Mouse (Mus musculus): ENCODE results near the gene Mrpl24. TPM values are rescaled to one million over a fixed set of nuclear protein-coding genes. Genes with fewer than 3 reads are reported as not detected.
A peak's percentile ranks its signal among the peaks of the same experiment; 100 is the strongest.

Mrpl24 gene
- polyA plus RNA-seq, 2 experiments: 37.9 to 50.1 TPM

- 24% methylated on average over 12 of the region's 12 CpGs for WGBS (ENCODE audit: insufficient replicate concordance)
- H3K27me3 ChIP-seq (ENCODE audit: control insufficient read depth, insufficient read depth, low read length): peaks cover 56% of the 10 kb centered on the region
Measured at GRCm38 (mm10) chr3:87945781-87946540, 26.7 kb downstream of the Mrpl24 start.

GRCm38 (mm10) chr3:87946541-87946860 is 27.2 kb downstream of the Mrpl24 start:
- no peak overlapping the region for H3K4me2 ChIP-seq (ENCODE audit: low read depth)
- H3K27me3 ChIP-seq (ENCODE audit: control insufficient read depth, insufficient read depth, low read length): peaks cover 61% of the 10 kb centered on the region
- WGBS (ENCODE audit: insufficient replicate concordance): 12% methylated on average over 1 of the region's 1 CpGs

More at GRCm38 (mm10) chr3:87945781-87946540, 26.7 kb downstream of the Mrpl24 start:
- Histone ChIP-seq H3K4me1 (replicated peaks; ENCODE audit: control insufficient read depth in 2 of 2, insufficient read depth in 2 of 2, low read length in 1 of 2) (no peaks in the 10 kb centered on the region), H3K4me2 (ENCODE audit: low read depth) (no peak overlapping the region), H3K27ac (no peak overlapping the region), H3K4me3 (ENCODE audit: insufficient read depth in 1 of 2, low read depth in 2 of 2, low read length in 2 of 2) (no peak overlapping the region), H3K9me3 (ENCODE audit: control insufficient read depth, low read length) (no peaks in the 10 kb centered on the region), H3K36me3 (replicated peaks; ENCODE audit: control insufficient read depth, insufficient read depth, low read depth) (peaks cover 15% of the 10 kb centered on the region), H3K9ac (replicated peaks) (no peak overlapping the region)
- DNase-seq (ENCODE audit: low read depth in 3 of 3, low spot score in 3 of 3) (no peak), ATAC-seq (ENCODE audit: insufficient read depth) (no peak)
- TF ChIP-seq EP300 (IDR thresholded peaks at IDR 0.05; ENCODE audit: low read depth) (no peak), CTCF (IDR thresholded peaks at IDR 0.05; ENCODE audit: low read depth) (no peak)

GRCm38 (mm10) chr3:87947056-87947810 is 27.9 kb downstream of the Mrpl24 start:
- H3K9me3 ChIP-seq (ENCODE audit: control insufficient read depth, low read length): no peaks in the 10 kb centered on the region
- no peak overlapping the region for H3K4me3 ChIP-seq (ENCODE audit: insufficient read depth in 1 of 2, low read depth in 2 of 2, low read length in 2 of 2)
- peaks cover 4% of the 10 kb centered on the region for H3K36me3 ChIP-seq (replicated peaks; ENCODE audit: control insufficient read depth, insufficient read depth, low read depth)
- peak overlapping the region; percentile 34; the same call in 1 of the 2 replicates for H3K4me2 ChIP-seq (ENCODE audit: low read depth)
- DNase-seq (ENCODE audit: low read depth in 3 of 3, low spot score in 3 of 3) (no peak), ATAC-seq (ENCODE audit: insufficient read depth) (no peak)
- peaks cover 68% of the 10 kb centered on the region for H3K27me3 ChIP-seq (ENCODE audit: control insufficient read depth, insufficient read depth, low read length)
- no peaks in the 10 kb centered on the region for H3K4me1 ChIP-seq (replicated peaks; ENCODE audit: control insufficient read depth in 2 of 2, insufficient read depth in 2 of 2, low read length in 1 of 2)
- TF ChIP-seq CTCF (IDR thresholded peaks at IDR 0.05; ENCODE audit: low read depth) (no peak), EP300 (IDR thresholded peaks at IDR 0.05; ENCODE audit: low read depth) (no peak)
- no peak overlapping the region for H3K9ac ChIP-seq (replicated peaks)
- H3K27ac ChIP-seq: no peak overlapping the region
- 3% methylated on average over 26 of the region's 26 CpGs for WGBS (ENCODE audit: insufficient replicate concordance)

More at GRCm38 (mm10) chr3:87946541-87946860, 27.2 kb downstream of the Mrpl24 start:
- TF ChIP-seq CTCF (IDR thresholded peaks at IDR 0.05; ENCODE audit: low read depth) (no peak), EP300 (IDR thresholded peaks at IDR 0.05; ENCODE audit: low read depth) (no peak)
- ATAC-seq (ENCODE audit: insufficient read depth) (no peak), DNase-seq (ENCODE audit: low read depth in 3 of 3, low spot score in 3 of 3) (no peak)
- Histone ChIP-seq H3K36me3 (replicated peaks; ENCODE audit: control insufficient read depth, insufficient read depth, low read depth) (peaks cover 11% of the 10 kb centered on the region), H3K9me3 (ENCODE audit: control insufficient read depth, low read length) (no peaks in the 10 kb centered on the region), H3K27ac (no peak overlapping the region), H3K4me1 (replicated peaks; ENCODE audit: control insufficient read depth in 2 of 2, insufficient read depth in 2 of 2, low read length in 1 of 2) (no peaks in the 10 kb centered on the region), H3K9ac (replicated peaks) (no peak overlapping the region), H3K4me3 (ENCODE audit: insufficient read depth in 1 of 2, low read depth in 2 of 2, low read length in 2 of 2) (no peak overlapping the region)

- Histone ChIP-seq H3K9ac (replicated peaks) (no peak overlapping the region), H3K36me3 (replicated peaks; ENCODE audit: control insufficient read depth, insufficient read depth, low read depth) (no peaks in the 10 kb centered on the region)
Measured at GRCm38 (mm10) chr3:87947811-87948199, 28.5 kb downstream of the Mrpl24 start.

More at GRCm38 (mm10) chr3:87947811-87948199, 28.5 kb downstream of the Mrpl24 start:
- Histone ChIP-seq H3K4me3 (ENCODE audit: insufficient read depth in 1 of 2, low read depth in 2 of 2, low read length in 2 of 2) (no peak overlapping the region), H3K4me2 (ENCODE audit: low read depth) (peak overlapping the region; percentile 34; the same call in 1 of the 2 replicates), H3K4me1 (replicated peaks; ENCODE audit: control insufficient read depth in 2 of 2, insufficient read depth in 2 of 2, low read length in 1 of 2) (no peaks in the 10 kb centered on the region), H3K27ac (no peak overlapping the region), H3K9me3 (ENCODE audit: control insufficient read depth, low read length) (no peaks in the 10 kb centered on the region), H3K27me3 (ENCODE audit: control insufficient read depth, insufficient read depth, low read length) (peaks cover 74% of the 10 kb centered on the region)
- ATAC-seq (ENCODE audit: insufficient read depth) (no peak), DNase-seq (ENCODE audit: low read depth in 3 of 3, low spot score in 3 of 3) (no peak)
- TF ChIP-seq EP300 (IDR thresholded peaks at IDR 0.05; ENCODE audit: low read depth): no peak
- no peak for TF ChIP-seq CTCF (IDR thresholded peaks at IDR 0.05; ENCODE audit: low read depth)
- under 1% methylated on average over 16 of the region's 17 CpGs for WGBS (ENCODE audit: insufficient replicate concordance)
